Mouse (Mus musculus) WW6 (cell line): ENCODE results near the gene Eml5.

ENCODE experiments used
- DNase-seq: peaks from one replicate; pipeline ENCODE4 v3.0.0-alpha.2; 2013; ENCODE audit warnings: low read depth, low spot score

Gene Eml5

GRCm38 (mm10) chr12:98834879-98835278 lies 66.4 kb downstream of the Eml5 start:
- DNase-seq = no peak

DNA sequence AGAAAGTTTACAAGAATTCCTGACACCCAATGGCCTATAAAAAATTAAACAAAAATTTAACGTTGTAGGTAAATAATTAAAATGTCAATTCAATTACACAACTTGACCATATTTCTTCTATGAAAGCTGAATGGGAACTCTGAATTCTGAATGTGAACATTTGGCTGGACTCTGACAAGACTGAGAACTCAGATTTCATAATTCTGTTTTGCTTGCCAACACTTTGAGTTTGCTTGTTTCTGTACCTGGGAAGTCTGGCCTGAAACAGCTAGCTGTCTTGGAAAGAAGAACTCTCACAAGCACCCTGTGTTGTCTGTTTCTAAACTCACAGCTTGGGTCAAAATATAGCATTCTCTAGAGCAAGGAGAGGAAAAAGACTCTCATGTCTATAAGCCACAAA lies 67.4 kb downstream of the Eml5 start:
- DNase-seq = no peak

GRCm38 (mm10) chr12:98832929-98833598 lies 68.2 kb downstream of the Eml5 start:
- DNase-seq = no peak

DNA sequence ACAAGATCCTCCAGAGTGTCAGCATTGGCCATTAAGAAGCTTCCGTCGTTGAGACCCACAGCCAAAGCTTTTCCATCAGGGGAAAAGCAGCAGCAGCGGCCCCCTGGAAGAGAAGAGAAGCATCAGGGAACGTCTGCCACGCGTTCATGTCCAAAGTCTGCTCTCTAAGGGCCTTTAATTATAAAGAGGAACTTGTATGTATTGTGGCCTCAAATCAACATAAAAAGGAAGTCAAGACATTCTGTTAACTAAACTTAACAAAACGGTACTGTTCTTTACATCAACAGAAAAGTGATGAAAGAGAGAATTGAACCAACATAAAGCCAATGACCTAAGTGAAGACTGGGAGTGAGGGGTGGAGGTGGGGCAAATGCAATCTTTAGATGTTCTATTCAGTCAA lies 70.2 kb downstream of the Eml5 start:
- DNase-seq = no peak

GRCm38 (mm10) chr12:98820781-98821180 lies 80.5 kb downstream of the Eml5 start:
- DNase-seq = no peak

DNA sequence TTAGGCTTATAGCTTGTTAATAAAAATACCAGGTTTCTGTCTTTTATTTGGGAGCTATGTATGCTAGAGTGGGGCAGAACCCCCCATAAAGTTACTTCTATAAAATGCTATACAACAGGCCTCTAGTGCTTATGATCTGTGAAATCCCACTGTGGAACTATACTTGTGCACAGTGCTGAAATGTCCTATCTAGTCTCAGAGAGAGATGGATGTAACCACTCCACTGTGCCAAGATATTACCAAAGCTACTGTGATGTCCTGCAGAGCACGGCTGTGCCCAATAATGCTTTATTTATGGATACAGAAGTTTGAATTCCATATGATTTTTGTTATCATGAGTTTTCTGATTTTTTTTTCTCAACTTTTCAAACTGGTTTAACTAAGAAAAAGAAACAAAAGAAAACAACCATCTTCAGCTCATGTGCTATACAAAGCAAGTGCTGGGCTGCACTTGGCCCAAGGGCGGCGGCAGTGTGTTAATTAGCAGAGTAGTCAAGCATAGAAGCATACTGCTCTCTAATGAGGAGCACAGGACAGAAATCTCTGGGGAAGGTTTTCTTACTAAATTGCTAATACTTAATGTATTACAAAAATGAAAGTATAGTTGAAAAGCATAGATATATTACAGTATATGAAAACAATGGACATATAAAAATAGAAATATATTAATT lies 97.1 kb downstream of the Eml5 start:
- DNase-seq = no peak

- no peak for DNase-seq
These were observed 99.0 kb downstream of the Eml5 start for GRCm38 (mm10) chr12:98802245-98802644.

GRCm38 (mm10) chr12:98800334-98800733 lies 101.0 kb downstream of the Eml5 start:
- no peak for DNase-seq

DNA sequence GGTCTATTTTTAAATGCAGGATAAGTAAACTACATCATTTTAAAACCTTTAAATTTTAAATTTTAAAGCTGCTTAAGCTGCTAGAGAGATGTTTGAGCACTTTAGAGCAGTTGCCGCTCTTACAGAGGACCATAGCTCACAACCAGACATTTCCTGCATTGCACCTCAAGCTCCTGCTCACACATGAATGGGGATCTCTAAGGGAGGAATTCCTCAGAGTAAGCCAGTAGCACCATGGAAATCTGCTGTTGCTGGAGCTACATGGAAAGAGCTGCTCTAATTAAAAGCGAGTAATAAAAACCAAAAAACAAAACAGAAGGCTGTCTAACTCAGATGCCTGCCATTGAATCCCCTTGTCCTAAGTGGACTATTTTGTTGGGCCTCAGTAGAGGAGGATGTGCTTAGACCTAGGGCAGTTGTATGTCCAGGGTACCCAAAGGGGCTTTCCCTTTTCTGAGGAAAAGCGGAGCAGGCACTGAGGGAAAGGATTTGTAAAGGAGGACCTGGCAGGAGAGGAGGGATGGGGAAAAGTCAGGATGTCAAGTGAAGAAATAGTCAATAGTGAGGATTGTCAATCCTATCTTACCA lies 105.5 kb downstream of the Eml5 start:
- no peak for DNase-seq

DNA sequence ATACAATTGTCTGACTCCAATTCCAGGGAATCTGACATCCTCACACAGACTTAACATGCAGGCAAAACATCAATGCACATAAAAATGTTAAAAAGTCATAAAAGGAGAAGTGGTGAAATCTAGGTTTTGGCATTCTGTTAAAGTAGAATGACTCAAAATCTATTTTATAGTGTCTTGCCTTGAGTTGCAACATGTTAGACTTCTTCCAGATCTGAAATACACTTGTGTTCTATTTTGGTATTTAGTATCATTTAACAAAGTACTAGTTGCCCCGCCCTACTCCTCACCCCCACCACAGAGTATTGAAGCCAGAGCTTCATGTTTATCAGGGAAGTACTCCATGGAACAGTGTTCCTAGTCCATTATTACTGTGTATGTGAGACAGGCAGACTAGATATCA lies 117.0 kb downstream of the Eml5 start:
- no peak for DNase-seq

DNA sequence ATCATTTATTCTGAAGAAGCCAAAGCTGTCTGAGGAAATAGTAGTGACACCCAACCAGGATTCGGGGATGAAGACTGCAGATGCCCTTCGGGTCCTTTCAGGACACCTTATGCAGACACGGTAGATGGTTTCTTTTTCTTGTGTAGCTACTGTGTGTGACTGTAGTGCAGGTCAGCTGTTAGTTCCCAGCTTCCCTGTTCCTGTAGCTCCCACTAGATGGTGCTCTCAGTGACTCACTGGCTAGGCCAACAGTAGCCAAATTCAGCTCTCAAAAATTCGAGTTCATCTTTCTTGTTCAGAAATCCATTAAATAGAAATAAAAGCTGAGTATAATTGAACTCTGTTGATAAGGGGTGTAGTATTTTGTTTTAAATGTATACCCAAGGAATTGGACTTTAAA lies 122.1 kb downstream of the Eml5 start:
- DNase-seq = no peak

DNA sequence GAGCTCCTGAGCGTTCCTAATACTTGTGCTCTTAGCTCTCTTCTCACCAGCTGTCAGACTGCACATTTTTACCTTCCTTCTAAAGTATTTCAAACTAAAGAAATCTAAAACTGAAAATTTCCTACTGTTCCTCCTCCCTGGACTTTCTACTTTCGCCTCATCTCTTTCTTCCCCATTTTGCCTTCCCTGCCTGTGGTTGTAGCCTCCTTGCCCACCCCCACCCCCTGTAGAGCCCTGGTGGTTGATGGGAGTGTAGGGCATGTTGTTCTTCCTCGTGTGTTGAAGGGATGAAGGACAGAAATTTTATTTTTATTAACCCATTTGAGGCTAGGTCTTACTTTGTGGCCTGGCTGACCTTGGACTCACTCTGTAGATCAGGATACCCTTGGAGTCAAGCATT lies 123.8 kb downstream of the Eml5 start:
- DNase-seq = no peak

DNA sequence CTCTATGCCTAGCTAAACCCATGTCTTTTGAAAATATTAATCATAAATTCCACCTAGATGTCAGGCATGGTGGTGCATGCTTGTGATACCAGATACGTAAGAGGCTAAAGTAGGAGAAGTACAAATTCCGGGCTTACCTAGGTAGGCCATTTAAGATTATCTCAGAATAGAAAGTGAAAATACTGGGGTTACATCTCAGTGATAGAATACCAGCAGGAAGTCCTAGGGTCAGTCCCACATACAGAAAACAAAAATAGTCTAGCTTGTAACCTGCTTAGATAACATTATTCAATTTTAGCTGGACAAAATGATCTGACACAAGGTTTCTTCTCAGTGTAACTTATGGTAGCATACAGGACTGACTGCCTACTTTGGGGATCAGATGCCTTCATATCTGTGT lies 135.0 kb downstream of the Eml5 start:
- no peak for DNase-seq

DNA sequence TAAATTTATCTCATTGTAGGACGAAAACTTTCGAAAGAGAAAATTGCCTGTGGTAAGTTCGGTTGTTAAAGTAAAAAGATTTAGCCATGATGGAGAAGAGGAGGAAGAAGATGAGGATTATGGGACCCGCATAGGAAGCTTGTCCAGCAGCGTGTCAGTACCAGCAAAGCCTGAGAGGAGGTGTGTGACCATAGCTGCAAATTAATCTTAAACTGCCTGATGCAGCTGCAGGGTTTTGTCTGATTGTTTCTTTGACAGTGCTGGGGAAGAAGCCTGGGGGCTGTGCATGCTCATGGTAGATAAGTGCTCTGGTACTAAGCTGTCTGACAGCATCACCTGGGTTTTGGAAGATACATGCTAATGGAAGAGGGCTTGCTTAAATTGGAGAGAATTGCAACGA lies 141.6 kb downstream of the Eml5 start:
- no peak for DNase-seq

- no peak for DNase-seq
These were observed 143.6 kb downstream of the Eml5 start for GRCm38 (mm10) chr12:98757636-98758035.

- DNase-seq = no peak
These were observed 153.9 kb downstream of the Eml5 start for GRCm38 (mm10) chr12:98747380-98747753.

DNA sequence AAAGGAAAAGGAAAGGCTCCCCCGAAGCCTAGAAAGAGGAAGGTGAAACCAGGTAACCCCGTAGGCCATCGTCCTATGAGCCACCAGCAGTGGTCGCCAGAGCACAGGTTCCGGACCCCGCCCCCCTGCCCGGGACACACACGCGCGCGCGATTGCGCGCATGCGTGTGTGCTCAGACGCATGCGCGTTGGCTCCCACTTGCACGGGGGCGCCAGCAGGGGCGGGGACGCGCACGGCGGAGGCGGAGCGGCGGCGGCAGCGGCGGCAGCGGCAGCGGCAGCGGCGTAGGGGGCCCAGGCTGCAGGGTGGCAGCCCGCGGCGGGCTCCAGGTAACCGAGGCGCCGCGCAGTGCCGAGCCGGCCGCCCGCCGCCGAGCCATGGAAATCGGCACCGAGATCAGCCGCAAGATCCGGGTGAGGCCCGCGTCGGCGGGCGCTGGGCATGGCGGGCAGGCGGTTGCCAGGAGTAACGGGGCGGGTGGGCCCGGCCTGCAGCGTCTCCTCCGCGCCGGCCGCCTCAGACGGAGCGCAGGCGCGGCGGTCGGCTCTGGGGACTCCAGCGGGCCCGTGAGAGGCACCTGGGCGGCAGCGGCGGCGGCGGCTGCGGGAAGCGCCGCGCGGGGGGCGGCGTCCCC lies 154.4 kb downstream of the Eml5 start, which contains the start of gene Zc3h14:
TSS of gene Zc3h14 (plus strand) at position 219 of the 634 bp plus-strand sequence.
- DNase-seq = peak; percentile 89

GRCm38 (mm10) chr12:98746131-98746530 lies 155.2 kb downstream of the Eml5 start:
- DNase-seq = no peak

- DNase-seq = no peak
These were observed 155.7 kb downstream of the Eml5 start for GRCm38 (mm10) chr12:98745626-98746025.

GRCm38 (mm10) chr12:98741011-98741501 lies 160.2 kb downstream of the Eml5 start:
- DNase-seq = no peak

GRCm38 (mm10) chr12:98737801-98738350 lies 163.4 kb downstream of the Eml5 start:
- DNase-seq = no peak
